Mouse (Mus musculus): ENCODE results near the gene Synj1. TPM values are rescaled to one million over a fixed set of nuclear protein-coding genes. Genes with fewer than 3 reads are reported as not detected.

The Synj1 gene
- polyA plus RNA-seq, 1 experiment from 2014 or later, result 5.2 TPM

DNA sequence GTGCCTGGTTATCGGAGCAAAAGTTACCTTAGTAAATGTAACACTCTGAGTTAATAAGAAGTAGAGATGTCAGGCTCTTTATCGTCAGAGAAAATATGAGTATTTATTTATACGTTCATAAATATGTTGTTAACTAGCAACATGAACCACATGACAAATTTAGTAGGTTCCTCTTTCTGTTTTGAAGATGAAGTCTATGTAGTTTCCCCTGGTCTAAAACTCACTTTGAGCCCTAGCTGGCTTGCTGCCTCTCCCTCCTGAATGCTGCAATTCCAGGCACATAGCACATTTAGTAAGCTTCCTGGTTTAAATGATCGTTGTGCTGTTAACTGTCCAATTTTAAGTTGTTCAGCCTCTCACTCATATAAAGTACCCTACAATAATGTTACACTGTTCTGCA, 19.6 kb upstream of the Synj1 start:
- WGBS, result 94% methylated on average over 4 of the region's 4 CpGs
- no peak for ATAC-seq (ENCODE audit: low FRiP score, low TSS enrichment)

DNA sequence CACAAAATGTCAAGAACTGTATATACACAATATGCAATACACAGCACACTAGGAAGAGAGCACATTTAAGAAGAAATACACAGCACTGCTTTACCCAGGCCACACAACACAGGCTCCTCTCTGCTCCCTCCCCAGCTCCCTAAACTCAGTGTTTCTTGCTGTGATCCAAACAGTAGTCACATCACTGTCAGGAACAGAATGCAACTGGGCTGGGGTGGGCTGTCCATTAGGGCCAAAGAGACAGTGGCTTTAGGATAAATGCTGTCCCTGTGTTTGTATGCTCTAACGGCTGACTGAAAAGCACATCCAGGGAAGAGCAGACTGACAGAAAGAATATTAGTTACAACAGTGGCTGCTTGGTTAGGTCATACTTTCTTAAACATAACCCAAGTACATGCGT, 18.8 kb upstream of the Synj1 start:
- DNase-seq (ENCODE audit: low spot score) (no peak), ATAC-seq (ENCODE audit: low FRiP score, low TSS enrichment) (no peak)
- H3K9me3 ChIP-seq (ENCODE audit: control insufficient read depth, low read length), result no peaks in the 10 kb centered on the region
- 83% methylated on average over 2 of the region's 2 CpGs for WGBS
- peaks cover 16% of the 10 kb centered on the region for H3K36me3 ChIP-seq (ENCODE audit: control insufficient read depth, insufficient read depth, low read length)
- H3K4me1 ChIP-seq (replicated peaks; ENCODE audit: control insufficient read depth, insufficient read depth), result no peaks in the 10 kb centered on the region
- H3K4me3 ChIP-seq (ENCODE audit: low read depth, low read length), result no peak overlapping the region
- no peak overlapping the region for H3K27ac ChIP-seq (replicated peaks)
- no peaks in the 10 kb centered on the region for H3K27me3 ChIP-seq (ENCODE audit: control insufficient read depth, insufficient read depth, low read length)
- H3K9ac ChIP-seq (ENCODE audit: low read length), result no peak overlapping the region
- H3K4me2 ChIP-seq (replicated peaks; ENCODE audit: low read depth), result no peak overlapping the region
- TF ChIP-seq CTCF (IDR thresholded peaks at IDR 0.05; ENCODE audit: low read depth), result no peak
- no peak for TF ChIP-seq EP300 (optimal IDR thresholded peaks at IDR 0.05)

More for the DNA sequence above, 19.6 kb upstream of the Synj1 start:
- DNase-seq (ENCODE audit: low spot score), result no peak
- Histone ChIP-seq H3K9ac (ENCODE audit: low read length) (no peak overlapping the region), H3K36me3 (ENCODE audit: control insufficient read depth, insufficient read depth, low read length) (peaks cover 19% of the 10 kb centered on the region), H3K27me3 (ENCODE audit: control insufficient read depth, insufficient read depth, low read length) (no peaks in the 10 kb centered on the region), H3K9me3 (ENCODE audit: control insufficient read depth, low read length) (no peaks in the 10 kb centered on the region), H3K4me3 (ENCODE audit: low read depth, low read length) (no peak overlapping the region), H3K4me1 (replicated peaks; ENCODE audit: control insufficient read depth, insufficient read depth) (no peaks in the 10 kb centered on the region), H3K27ac (replicated peaks) (no peak overlapping the region), H3K4me2 (replicated peaks; ENCODE audit: low read depth) (no peak overlapping the region)
- TF ChIP-seq CTCF (IDR thresholded peaks at IDR 0.05; ENCODE audit: low read depth), result no peak
- TF ChIP-seq EP300 (optimal IDR thresholded peaks at IDR 0.05), result no peak

DNA sequence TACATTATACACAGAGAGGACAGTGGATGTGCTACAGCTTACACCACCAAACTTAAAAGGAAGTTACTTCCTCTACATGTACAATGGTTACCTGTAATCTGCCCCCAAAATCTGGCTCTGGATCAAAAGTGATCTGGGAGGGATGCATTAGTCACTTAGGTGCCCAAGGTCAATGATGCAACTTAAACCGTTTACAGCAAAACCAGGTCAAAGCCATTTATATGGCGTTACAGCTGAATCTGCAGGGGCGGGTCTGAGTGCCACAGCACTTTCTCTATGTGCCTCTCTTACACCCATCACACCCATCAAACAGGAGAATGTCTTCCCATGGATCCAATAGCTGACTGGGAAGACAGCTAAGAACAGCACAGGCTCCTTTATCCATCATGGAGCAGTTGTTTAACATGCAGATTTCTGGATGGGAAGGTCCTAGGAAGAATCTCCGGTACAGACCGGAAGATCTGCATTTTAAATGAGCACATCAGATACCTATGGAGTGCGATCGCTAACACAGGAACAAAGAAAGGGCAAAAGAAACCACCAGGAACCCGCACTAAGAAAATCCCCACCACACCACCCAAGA, 18.1 kb upstream of the Synj1 start:
- Histone ChIP-seq H3K4me1 (replicated peaks; ENCODE audit: control insufficient read depth, insufficient read depth) (no peaks in the 10 kb centered on the region), H3K36me3 (ENCODE audit: control insufficient read depth, insufficient read depth, low read length) (peaks cover 21% of the 10 kb centered on the region), H3K4me2 (replicated peaks; ENCODE audit: low read depth) (no peak overlapping the region), H3K9ac (ENCODE audit: low read length) (no peak overlapping the region), H3K4me3 (ENCODE audit: low read depth, low read length) (no peak overlapping the region), H3K27ac (replicated peaks) (no peak overlapping the region), H3K27me3 (ENCODE audit: control insufficient read depth, insufficient read depth, low read length) (no peaks in the 10 kb centered on the region), H3K9me3 (ENCODE audit: control insufficient read depth, low read length) (no peaks in the 10 kb centered on the region)
- ATAC-seq (ENCODE audit: low FRiP score, low TSS enrichment) (no peak), DNase-seq (ENCODE audit: low spot score) (no peak)
- WGBS, result 86% methylated on average over 8 of the region's 8 CpGs
- TF ChIP-seq CTCF (IDR thresholded peaks at IDR 0.05; ENCODE audit: low read depth) (no peak), EP300 (optimal IDR thresholded peaks at IDR 0.05) (no peak)

GRCm38 (mm10) chr16:91026290-91026689, 15.2 kb upstream of the Synj1 start:
- Histone ChIP-seq H3K27ac (replicated peaks) (no peak overlapping the region), H3K27me3 (ENCODE audit: control insufficient read depth, insufficient read depth, low read length) (no peaks in the 10 kb centered on the region), H3K9me3 (ENCODE audit: control insufficient read depth, low read length) (no peaks in the 10 kb centered on the region), H3K4me1 (replicated peaks; ENCODE audit: control insufficient read depth, insufficient read depth) (no peaks in the 10 kb centered on the region), H3K4me2 (replicated peaks; ENCODE audit: low read depth) (no peak overlapping the region), H3K9ac (ENCODE audit: low read length) (no peak overlapping the region), H3K36me3 (ENCODE audit: control insufficient read depth, insufficient read depth, low read length) (peaks cover 30% of the 10 kb centered on the region), H3K4me3 (ENCODE audit: low read depth, low read length) (no peak overlapping the region)
- DNase-seq (ENCODE audit: low spot score), result no peak
- ATAC-seq (ENCODE audit: low FRiP score, low TSS enrichment), result no peak
- 86% methylated on average over 4 of the region's 4 CpGs for WGBS
- no peak for TF ChIP-seq CTCF (IDR thresholded peaks at IDR 0.05; ENCODE audit: low read depth)

DNA sequence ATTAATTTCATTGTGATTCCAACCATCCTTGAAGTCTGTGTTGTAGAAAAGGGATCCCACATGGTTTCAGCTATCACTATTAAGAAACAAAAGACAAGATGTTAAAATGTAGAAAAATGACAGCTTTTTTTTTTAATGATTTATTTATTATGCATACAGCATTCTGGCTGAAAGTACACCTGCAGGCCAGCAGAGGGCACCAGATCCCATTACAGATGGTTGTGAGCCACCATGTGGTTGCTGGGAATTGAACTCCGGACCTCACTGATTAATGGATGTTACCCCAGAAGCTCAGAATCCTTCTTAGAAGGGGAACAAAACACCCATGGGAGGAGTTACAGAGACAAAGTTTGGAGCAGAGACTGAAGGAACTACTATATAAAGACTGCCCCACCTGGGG, 12.3 kb upstream of the Synj1 start:
- Histone ChIP-seq H3K4me1 (replicated peaks; ENCODE audit: control insufficient read depth, insufficient read depth) (no peaks in the 10 kb centered on the region), H3K4me2 (replicated peaks; ENCODE audit: low read depth) (no peak overlapping the region), H3K36me3 (ENCODE audit: control insufficient read depth, insufficient read depth, low read length) (peaks cover 30% of the 10 kb centered on the region), H3K9ac (ENCODE audit: low read length) (no peak overlapping the region), H3K27ac (replicated peaks) (no peak overlapping the region), H3K9me3 (ENCODE audit: control insufficient read depth, low read length) (no peaks in the 10 kb centered on the region), H3K27me3 (ENCODE audit: control insufficient read depth, insufficient read depth, low read length) (no peaks in the 10 kb centered on the region), H3K4me3 (ENCODE audit: low read depth, low read length) (no peak overlapping the region)
- WGBS, result 77% methylated on average over 1 of the region's 1 CpGs
- no peak for TF ChIP-seq EP300 (optimal IDR thresholded peaks at IDR 0.05)
- peak; percentile 66 for TF ChIP-seq CTCF (IDR thresholded peaks at IDR 0.05; ENCODE audit: low read depth)
- no peak for ATAC-seq (ENCODE audit: low FRiP score, low TSS enrichment)
- peak; percentile 25 for DNase-seq (ENCODE audit: low spot score)

- WGBS, result 86% methylated on average over 10 of the region's 10 CpGs
- H3K27ac ChIP-seq (replicated peaks), result no peak overlapping the region
- no peak overlapping the region for H3K4me3 ChIP-seq (ENCODE audit: low read depth, low read length)
- no peaks in the 10 kb centered on the region for H3K4me1 ChIP-seq (replicated peaks; ENCODE audit: control insufficient read depth, insufficient read depth)
- H3K9me3 ChIP-seq (ENCODE audit: control insufficient read depth, low read length), result no peaks in the 10 kb centered on the region
- no peaks in the 10 kb centered on the region for H3K27me3 ChIP-seq (ENCODE audit: control insufficient read depth, insufficient read depth, low read length)
- TF ChIP-seq EP300 (optimal IDR thresholded peaks at IDR 0.05), result no peak
- no peak for TF ChIP-seq CTCF (IDR thresholded peaks at IDR 0.05; ENCODE audit: low read depth)
- DNase-seq (ENCODE audit: low spot score), result no peak
- no peak overlapping the region for H3K4me2 ChIP-seq (replicated peaks; ENCODE audit: low read depth)
- no peak for ATAC-seq (ENCODE audit: low FRiP score, low TSS enrichment)
- no peak overlapping the region for H3K9ac ChIP-seq (ENCODE audit: low read length)
- peaks cover 29% of the 10 kb centered on the region for H3K36me3 ChIP-seq (ENCODE audit: control insufficient read depth, insufficient read depth, low read length)
Observed at GRCm38 (mm10) chr16:91020842-91021483, 9.9 kb upstream of the Synj1 start.
